Mouse (Mus musculus) stomach, embryonic 16.5 days (tissue): ENCODE data around the gene Gnb4. TPM values are rescaled to one million over a fixed set of nuclear protein-coding genes. Genes with fewer than 3 reads are reported as not detected.

Experiments used
- ATAC-seq: fragments of 200-750 bp; cut with Nextera tagmentation; 2 replicates; pipeline ENCODE4 v1.8.0; 2017; ENCODE audit warnings: moderate number of reproducible peaks, moderate TSS enrichment; ENCODE audit not compliant: insufficient read depth, low FRiP score
- H3K27ac ChIP-seq: fragments of 300-500 bp; sonication (generic); 2 replicates; pipeline ENCODE4 v1.5.1; 2014; ENCODE audit warnings: low read length
- H3K27me3 ChIP-seq: fragments of 300-500 bp; sonication (generic); 2 replicates; pipeline ENCODE4 v1.6.1; 2014; ENCODE audit warnings: low read length, control low read depth, mixed read lengths; ENCODE audit not compliant: control insufficient read depth, insufficient read depth
- H3K36me3 ChIP-seq: fragments of 300-500 bp; sonication (generic); 2 replicates; pipeline ENCODE4 v1.6.1; 2014; ENCODE audit warnings: low read length; ENCODE audit not compliant: control insufficient read depth, insufficient read depth
- H3K4me1 ChIP-seq: fragments of 300-500 bp; sonication (generic); 2 replicates; pipeline ENCODE4 v1.6.1; 2014; ENCODE audit warnings: low read length, control low read depth, mixed read lengths; ENCODE audit not compliant: control insufficient read depth, insufficient read depth
- H3K4me2 ChIP-seq: fragments of 300-500 bp; sonication (generic); 2 replicates; pipeline ENCODE4 v1.6.1; 2014; ENCODE audit warnings: low read depth, low read length, mixed read lengths
- H3K4me3 ChIP-seq: fragments of 300-500 bp; sonication (generic); replicated peaks from 2 replicates; pipeline ENCODE4 v1.5.1; 2014; ENCODE audit warnings: mild to moderate bottlenecking, low read length
- H3K9ac ChIP-seq: fragments of 300-500 bp; sonication (generic); 2 replicates; pipeline ENCODE4 v1.6.1; 2014; ENCODE audit warnings: low read length
- H3K9me3 ChIP-seq: fragments of 300-500 bp; sonication (generic); replicated peaks from 2 replicates; pipeline ENCODE4 v1.6.1; 2016; ENCODE audit warnings: low read length, control low read depth; ENCODE audit not compliant: control insufficient read depth
- WGBS: fragments of 180-500 bp; shearing (Covaris S2); extraction: QIAGEN DNeasy Blood & Tissue Kit; methylation state at CpG from one replicate; pipeline ENCODE4 v1.1.7; 2014; 5-methylcytosine and 5-hydroxymethylcytosine counted together
- polyA plus RNA-seq: library from polyadenylated mRNA; unstranded; fragments of >200 nt; fragmentation: Nextera tagmentation; extraction: Ambion mirVana; gene quantifications from 2 replicates; pipeline ENCODE4 v1.2.1, GENCODE M21; 2015

Gnb4 gene
- polyA plus RNA-seq, 1 experiment from 2014 or later: 66.1 TPM

GRCm38 (mm10) chr3:32563401-32563800 is 53.0 kb downstream of the Gnb4 start:
- ATAC-seq: no peak
- Histone ChIP-seq H3K36me3 (peaks cover 25% of the 10 kb centered on the region), H3K27me3 (no peaks in the 10 kb centered on the region)

GRCm38 (mm10) chr3:32553061-32553460 is 63.3 kb downstream of the Gnb4 start:
- Histone ChIP-seq H3K4me3 (no peak overlapping the region), H3K36me3 (peaks cover 11% of the 10 kb centered on the region; the same call in 1 of the 2 replicates), H3K27ac (no peak overlapping the region), H3K4me2 (no peak overlapping the region), H3K9me3 (no peaks in the 10 kb centered on the region), H3K27me3 (no peaks in the 10 kb centered on the region), H3K9ac (no peak overlapping the region), H3K4me1 (no peaks in the 10 kb centered on the region)
- WGBS: 97% methylated on average over 1 of the region's 1 CpGs
- ATAC-seq: no peak

More at GRCm38 (mm10) chr3:32563401-32563800, 53.0 kb downstream of the Gnb4 start:
- Histone ChIP-seq H3K27ac (no peak overlapping the region), H3K9me3 (no peaks in the 10 kb centered on the region), H3K4me1 (no peaks in the 10 kb centered on the region), H3K4me3 (no peak overlapping the region), H3K9ac (no peak overlapping the region), H3K4me2 (no peak overlapping the region)
- 87% methylated on average over 6 of the region's 6 CpGs for WGBS

GRCm38 (mm10) chr3:32538091-32538490 is 78.3 kb downstream of the Gnb4 start:
- Histone ChIP-seq H3K4me2 (no peak overlapping the region), H3K27ac (no peak overlapping the region), H3K9me3 (no peaks in the 10 kb centered on the region), H3K4me3 (no peak overlapping the region), H3K9ac (no peak overlapping the region), H3K27me3 (no peaks in the 10 kb centered on the region), H3K36me3 (peaks cover 5% of the 10 kb centered on the region; the same call in 1 of the 2 replicates), H3K4me1 (no peaks in the 10 kb centered on the region)
- WGBS: 94% methylated on average over 5 of the region's 5 CpGs
- ATAC-seq: no peak

- H3K36me3 ChIP-seq: peaks cover 5% of the 10 kb centered on the region; the same call in 1 of the 2 replicates
- no peak overlapping the region for H3K4me3 ChIP-seq
- WGBS: 77% methylated on average over 1 of the region's 1 CpGs
- no peak overlapping the region for H3K4me2 ChIP-seq
- ATAC-seq: no peak
- no peaks in the 10 kb centered on the region for H3K9me3 ChIP-seq
- H3K9ac ChIP-seq: no peak overlapping the region
- no peak overlapping the region for H3K27ac ChIP-seq
- no peaks in the 10 kb centered on the region for H3K27me3 ChIP-seq
- no peaks in the 10 kb centered on the region for H3K4me1 ChIP-seq
These were observed 78.8 kb downstream of the Gnb4 start for GRCm38 (mm10) chr3:32537556-32537955.

- no peaks in the 10 kb centered on the region for H3K27me3 ChIP-seq
- H3K9ac ChIP-seq: no peak overlapping the region
- H3K36me3 ChIP-seq: peaks cover 3% of the 10 kb centered on the region; the same call in 1 of the 2 replicates
- no peak overlapping the region for H3K4me3 ChIP-seq
- H3K4me2 ChIP-seq: no peak overlapping the region
- H3K4me1 ChIP-seq: no peaks in the 10 kb centered on the region
- no peak overlapping the region for H3K27ac ChIP-seq
- no peak for ATAC-seq
- no peaks in the 10 kb centered on the region for H3K9me3 ChIP-seq
- WGBS: 60% methylated on average over 1 of the region's 1 CpGs
These were observed 80.7 kb downstream of the Gnb4 start for GRCm38 (mm10) chr3:32535692-32536091.

Other genes with a start within 250 kb of the Gnb4 start
- gene Pik3ca, start 218.9 kb downstream of the Gnb4 start, polyA plus RNA-seq: 7.3 and 8.2 TPM in 2 replicates
- gene Kcnmb3, start 124.4 kb downstream of the Gnb4 start, polyA plus RNA-seq: 0.17 TPM in 1 of 2 replicates, not detected in the other
- 30.0 and 33.4 TPM in 2 replicates for gene Zfp639, start 106.3 kb downstream of the Gnb4 start, polyA plus RNA-seq
- gene Mfn1, start 87.1 kb downstream of the Gnb4 start, polyA plus RNA-seq: 28.4 and 32.8 TPM in 2 replicates
- gene Actl6a, start 89.7 kb upstream of the Gnb4 start, polyA plus RNA-seq: 120 TPM in 2 replicates
- gene Ndufb5, start 120.4 kb upstream of the Gnb4 start, polyA plus RNA-seq: 268 and 316 TPM in 2 replicates
- 26.4 and 28.1 TPM in 2 replicates for gene Mrpl47, start 121.0 kb upstream of the Gnb4 start, polyA plus RNA-seq
- gene Usp13, start 201.0 kb upstream of the Gnb4 start, polyA plus RNA-seq: 2.9 and 5.6 TPM in 2 replicates